11 mouse cellular contexts compared by ENCODE assay signal in the genomic region with DNA sequence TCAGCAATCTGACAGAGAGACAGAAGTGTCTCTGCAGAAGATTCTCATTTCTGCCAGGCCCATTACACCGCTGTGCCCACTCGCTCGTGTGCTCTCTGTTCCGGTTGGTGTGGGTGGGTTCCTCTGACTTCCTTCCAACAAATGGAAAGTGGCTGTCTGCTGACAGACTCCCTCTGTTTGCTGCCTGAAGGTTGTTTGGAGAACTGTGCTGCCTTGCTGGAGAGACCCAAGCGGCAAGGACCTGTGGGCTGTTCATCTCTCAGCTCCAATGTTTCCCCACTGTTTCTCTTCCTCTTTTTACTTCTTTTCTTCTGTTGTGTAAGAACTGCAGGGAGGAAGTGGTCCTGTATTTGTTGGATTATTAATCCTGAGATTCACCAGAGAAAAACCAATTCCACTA. TPM values are rescaled to one million over a fixed set of nuclear protein-coding genes. Genes with fewer than 3 reads are reported as not detected.
DNase-seq lines count a peak whose midpoint lies in the region.
"Had no signal": no experiment of that assay in that cellular context is flagged by ENCODE, and none has a peak within 500 bp of the region (broad histone marks: within the 10 kb centered on the region; RNA-seq: fewer than 3 reads in every experiment).

No protein-coding gene starts in this region.

- intact Hi-C loops in left cerebral cortex, postnatal 4 days (cut with DNase I), result no loop called here

- H3K27ac ChIP-seq in forebrain, embryonic 10.5 days, result no peak overlapping the region
- H3K27ac ChIP-seq: neural tube, embryonic 15.5 days had no signal

- H3K9me3 ChIP-seq in forebrain, embryonic 10.5 days, result no peaks in the 10 kb centered on the region
- H3K9me3 ChIP-seq: heart, embryonic 12.5 days; neural tube, embryonic 15.5 days had no signal

- peak; percentile 43 to 73 for DNase-seq in left cerebral cortex, adult 18-20 months (ENCODE audit: low spot score in 2 of 2)
- DNase-seq in left cerebral cortex, postnatal 4 days, result no peak
- DNase-seq in brain, adult 2 months (ENCODE audit: low read depth, low spot score), result peak; percentile 83
- peak; percentile 69 for DNase-seq in layer of hippocampus, adult 9-11 months
- peak; percentile 47 to 66 for DNase-seq in right cerebral cortex, adult 2 months (ENCODE audit: low spot score in 2 of 2)
- no peak for DNase-seq in kidney, postnatal 4 days
- DNase-seq in forebrain, embryonic 10.5 days (ENCODE audit: extremely low spot score, low spot score), result no peak
- DNase-seq: kidney, postnatal 14 days had no signal

- no peaks in the 10 kb centered on the region for H3K36me3 ChIP-seq in forebrain, embryonic 10.5 days (replicated peaks)
- H3K36me3 ChIP-seq: heart, embryonic 12.5 days; neural tube, embryonic 15.5 days had no signal

- H3K4me3 ChIP-seq in forebrain, embryonic 10.5 days, result no peak overlapping the region
- H3K4me3 ChIP-seq: heart, embryonic 12.5 days; neural tube, embryonic 15.5 days had no signal

- H3K27me3 ChIP-seq in forebrain, embryonic 10.5 days (ENCODE audit: poor library complexity, severe bottlenecking), result no peaks in the 10 kb centered on the region
- H3K27me3 ChIP-seq: heart, embryonic 12.5 days; neural tube, embryonic 15.5 days had no signal

- H3K4me1 ChIP-seq in forebrain, embryonic 10.5 days, result no peaks in the 10 kb centered on the region
- H3K4me1 ChIP-seq: heart, embryonic 12.5 days; neural tube, embryonic 15.5 days had no signal

- 88% methylated on average over 5 of the region's 5 CpGs for WGBS in forebrain, embryonic 10.5 days

RNA-seq across cellular contexts. Expression of a gene that starts 21.6 kb away (rescaled TPM):
- total RNA-seq in left cerebral cortex, adult 18-20 months (2021), result 1 to 10 TPM; 1.0 to 2.4 TPM
- total RNA-seq in left cerebral cortex, postnatal 4 days (2021), result 1 to 10 TPM; 3.1 to 3.9 TPM
- 1.4 and 1.6 TPM in 2 replicates for polyA plus RNA-seq in forebrain, embryonic 10.5 days (2016; fragmentation: Nextera tagmentation; extraction: Ambion mirVana)
- total RNA-seq: liver, adult 2 months had no signal

RNA-seq across cellular contexts. Expression of a gene that starts 47.1 kb away (rescaled TPM):
- total RNA-seq in left cerebral cortex, adult 18-20 months (2021), result 1 to 10 TPM; 5.3 to 7.8 TPM
- total RNA-seq in left cerebral cortex, postnatal 4 days (2021), result 1 to 10 TPM; 8.3 to 9.9 TPM
- polyA plus RNA-seq in forebrain, embryonic 10.5 days (2016; fragmentation: Nextera tagmentation; extraction: Ambion mirVana), result 71.1 and 74.9 TPM in 2 replicates

Comparison
In these comparisons a context has a peak if more than half of its experiments do, and no peak if none do; other contexts are left out.
1. DNase-seq: peak in left cerebral cortex, adult 18-20 months (2 of 2), brain, adult 2 months (single experiment), layer of hippocampus, adult 9-11 months (single experiment) and right cerebral cortex, adult 2 months (2 of 2); none in left cerebral cortex, postnatal 4 days (single experiment), kidney, postnatal 4 days (0 of 2) and forebrain, embryonic 10.5 days (single experiment).